Mouse (Mus musculus): ENCODE data around the gene Tmem170b. TPM values are rescaled to one million over a fixed set of nuclear protein-coding genes. Genes with fewer than 3 reads are reported as not detected.

Tmem170b gene
- 9.2 and 9.5 TPM in 2 replicates for polyA plus RNA-seq (2015; fragmentation: Nextera tagmentation; extraction: Ambion mirVana)

DNA sequence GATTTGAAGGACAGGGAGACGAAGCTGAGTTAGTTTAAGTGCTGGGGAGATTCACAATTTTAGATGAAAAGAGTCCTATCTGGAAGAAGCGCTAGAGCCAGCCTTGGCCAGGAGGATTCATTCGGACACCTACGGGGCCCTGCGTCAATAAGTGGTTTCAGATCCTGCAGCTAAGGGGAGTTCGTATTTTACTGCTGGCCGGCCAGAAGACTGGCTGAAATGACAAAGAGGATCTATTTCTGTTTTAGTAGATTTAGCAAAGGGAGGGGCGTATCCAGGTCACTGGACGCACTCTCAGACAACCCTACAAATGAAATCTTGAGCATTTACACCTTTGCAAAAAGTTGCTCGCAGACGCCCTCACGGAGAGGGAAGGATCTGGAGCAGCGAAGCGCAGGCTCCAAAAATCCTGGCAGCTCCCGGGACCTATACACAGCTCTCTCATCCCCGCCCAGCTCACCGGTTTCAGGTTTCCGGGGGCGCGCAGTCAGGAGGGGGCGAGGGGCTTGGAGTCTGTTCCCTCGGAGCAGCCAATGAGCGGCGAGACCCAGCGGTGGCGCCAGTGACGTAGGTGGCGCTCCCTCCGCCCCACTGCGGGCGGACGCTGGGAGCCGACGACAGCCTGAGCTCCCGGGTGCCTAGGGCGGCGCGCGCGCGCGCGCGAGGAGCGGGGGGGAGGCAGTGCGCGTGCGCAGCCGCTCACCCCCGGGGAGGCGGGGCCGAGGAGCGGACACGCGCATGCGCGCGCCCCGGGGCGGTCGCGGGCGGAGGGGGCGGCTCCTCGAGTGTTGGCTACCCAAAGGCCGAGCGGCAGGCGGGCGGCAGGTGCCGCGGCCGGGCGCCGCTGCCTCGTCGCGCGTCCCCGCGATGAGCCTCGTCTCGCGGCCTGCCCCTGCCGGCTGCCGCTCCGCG is at the start of gene Tmem170b:
Gene Tmem170b (plus strand): TSS at position 809 of the 912 bp plus-strand sequence.
- H3K4me1 ChIP-seq: no peaks in the 10 kb centered on the region
- peak within 1 kb of the TSS; percentile 76 for H3K4me2 ChIP-seq
- peak within 1 kb of the TSS; percentile 62; the same call in 1 of the 2 replicates for H3K9ac ChIP-seq
- peak within 1 kb of the TSS; percentile 90 for H3K4me3 ChIP-seq (replicated peaks)
- no peaks in the 10 kb centered on the region for H3K36me3 ChIP-seq
- ATAC-seq (ENCODE audit: insufficient read depth, low FRiP score, low read depth): peak; percentile 98
- WGBS: under 1% methylated on average over 66 of the region's 87 CpGs
- H3K9me3 ChIP-seq: no peaks in the 10 kb centered on the region
- H3K27me3 ChIP-seq (replicated peaks): no peaks in the 10 kb centered on the region
- H3K27ac ChIP-seq: peak within 1 kb of the TSS; percentile 90

DNA sequence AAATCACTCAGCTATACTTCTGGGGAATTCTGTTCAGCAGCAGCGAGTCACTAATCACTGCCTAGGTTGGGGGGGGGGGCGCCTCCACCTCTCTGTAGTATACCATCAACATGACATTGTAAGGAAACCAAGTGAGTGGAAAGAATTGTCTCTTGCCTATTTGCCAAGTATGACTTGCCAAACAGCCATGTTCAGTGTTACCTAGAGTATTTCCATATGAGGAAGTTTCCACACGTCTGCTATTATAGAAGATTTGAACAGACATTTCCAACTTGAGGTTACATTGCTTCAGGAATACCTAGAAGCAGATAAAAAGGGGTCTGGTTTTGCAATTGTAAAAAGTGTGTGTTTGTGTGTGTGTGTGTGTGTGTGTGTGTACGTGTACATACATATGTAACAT is 44.7 kb upstream of the Tmem170b start:
- no peak for ATAC-seq (ENCODE audit: insufficient read depth, low FRiP score, low read depth)
- Histone ChIP-seq H3K36me3 (no peaks in the 10 kb centered on the region), H3K4me3 (replicated peaks) (no peak overlapping the region), H3K27me3 (replicated peaks) (no peaks in the 10 kb centered on the region), H3K4me2 (no peak overlapping the region), H3K27ac (no peak overlapping the region), H3K9me3 (no peaks in the 10 kb centered on the region), H3K4me1 (no peaks in the 10 kb centered on the region), H3K9ac (no peak overlapping the region)
- WGBS: 83% methylated on average over 4 of the region's 4 CpGs

- 76% methylated on average over 3 of the region's 3 CpGs for WGBS
- H3K27ac ChIP-seq: no peak overlapping the region
- H3K9ac ChIP-seq: no peak overlapping the region
- no peak for ATAC-seq (ENCODE audit: insufficient read depth, low FRiP score, low read depth)
- no peak overlapping the region for H3K4me3 ChIP-seq (replicated peaks)
- H3K36me3 ChIP-seq: no peaks in the 10 kb centered on the region
- H3K4me1 ChIP-seq: no peaks in the 10 kb centered on the region
- H3K27me3 ChIP-seq (replicated peaks): no peaks in the 10 kb centered on the region
- H3K9me3 ChIP-seq: no peaks in the 10 kb centered on the region
- no peak overlapping the region for H3K4me2 ChIP-seq
Measured at GRCm38 (mm10) chr13:41568421-41568820, 37.3 kb upstream of the Tmem170b start.

GRCm38 (mm10) chr13:41568926-41569325 is 36.8 kb upstream of the Tmem170b start:
- WGBS: 72% methylated on average over 8 of the region's 8 CpGs
- Histone ChIP-seq H3K4me3 (replicated peaks) (no peak overlapping the region), H3K4me1 (no peaks in the 10 kb centered on the region), H3K9ac (no peak overlapping the region), H3K27me3 (replicated peaks) (no peaks in the 10 kb centered on the region), H3K9me3 (no peaks in the 10 kb centered on the region), H3K4me2 (no peak overlapping the region), H3K27ac (no peak overlapping the region), H3K36me3 (no peaks in the 10 kb centered on the region)
- ATAC-seq (ENCODE audit: insufficient read depth, low FRiP score, low read depth): no peak

DNA sequence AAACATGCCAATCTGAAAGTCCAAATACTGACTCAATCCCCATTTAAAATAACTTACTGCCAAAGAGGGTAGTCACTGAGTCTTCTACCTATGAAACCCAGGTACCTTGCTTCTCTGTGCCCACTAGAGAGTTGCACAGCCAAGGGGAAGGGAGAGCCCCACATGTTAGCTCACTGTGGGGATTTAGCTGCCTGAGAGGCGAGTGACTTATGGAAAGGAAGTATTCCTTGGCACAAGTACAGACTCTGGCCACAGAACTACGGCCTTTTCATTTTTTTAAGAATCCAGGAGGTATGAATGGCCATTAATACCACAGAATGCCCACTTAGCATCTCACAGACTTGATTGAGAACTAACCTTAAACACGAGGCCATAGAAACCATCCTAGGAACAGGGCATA is 35.9 kb upstream of the Tmem170b start:
- ATAC-seq (ENCODE audit: insufficient read depth, low FRiP score, low read depth): no peak
- H3K4me1 ChIP-seq: no peaks in the 10 kb centered on the region
- H3K27ac ChIP-seq: no peak overlapping the region
- no peak overlapping the region for H3K4me2 ChIP-seq
- H3K4me3 ChIP-seq (replicated peaks): no peak overlapping the region
- no peaks in the 10 kb centered on the region for H3K27me3 ChIP-seq (replicated peaks)
- 64% methylated on average over 3 of the region's 3 CpGs for WGBS
- no peaks in the 10 kb centered on the region for H3K36me3 ChIP-seq
- no peaks in the 10 kb centered on the region for H3K9me3 ChIP-seq
- H3K9ac ChIP-seq: no peak overlapping the region

- ATAC-seq (ENCODE audit: insufficient read depth, low FRiP score, low read depth): no peak
- WGBS: 48% methylated on average over 13 of the region's 13 CpGs
Measured at GRCm38 (mm10) chr13:41571368-41572350, 34.0 kb upstream of the Tmem170b start.

DNA sequence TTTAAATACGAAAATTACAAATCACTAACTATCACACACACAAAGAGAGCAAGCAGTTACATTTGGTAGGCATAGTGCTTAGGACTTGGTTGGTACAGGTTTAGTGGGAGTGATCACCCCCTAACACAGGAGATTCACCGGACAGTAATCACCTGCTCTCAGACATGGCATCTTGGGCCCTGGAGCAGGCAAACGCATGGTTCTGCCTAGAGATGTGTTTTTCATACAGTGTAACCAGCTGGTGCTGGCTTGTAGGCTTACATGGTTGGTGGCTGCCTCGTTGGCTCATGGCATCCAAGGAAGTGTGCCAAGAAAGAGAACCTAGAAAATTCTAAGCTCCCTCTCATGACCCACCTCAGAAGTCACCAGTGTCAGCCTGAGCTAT is 33.4 kb upstream of the Tmem170b start:
- 47% methylated on average over 4 of the region's 4 CpGs for WGBS
- Histone ChIP-seq H3K27me3 (replicated peaks) (no peaks in the 10 kb centered on the region), H3K9ac (no peak overlapping the region), H3K4me3 (replicated peaks) (no peak overlapping the region), H3K4me1 (no peaks in the 10 kb centered on the region), H3K9me3 (no peaks in the 10 kb centered on the region), H3K4me2 (no peak overlapping the region), H3K27ac (no peak overlapping the region), H3K36me3 (no peaks in the 10 kb centered on the region)
- ATAC-seq (ENCODE audit: insufficient read depth, low FRiP score, low read depth): no peak

More at GRCm38 (mm10) chr13:41571368-41572350, 34.0 kb upstream of the Tmem170b start:
- Histone ChIP-seq H3K27me3 (replicated peaks) (no peaks in the 10 kb centered on the region), H3K4me2 (no peak overlapping the region), H3K9me3 (no peaks in the 10 kb centered on the region), H3K4me1 (no peaks in the 10 kb centered on the region), H3K36me3 (no peaks in the 10 kb centered on the region), H3K9ac (no peak overlapping the region), H3K4me3 (replicated peaks) (no peak overlapping the region), H3K27ac (no peak overlapping the region)

DNA sequence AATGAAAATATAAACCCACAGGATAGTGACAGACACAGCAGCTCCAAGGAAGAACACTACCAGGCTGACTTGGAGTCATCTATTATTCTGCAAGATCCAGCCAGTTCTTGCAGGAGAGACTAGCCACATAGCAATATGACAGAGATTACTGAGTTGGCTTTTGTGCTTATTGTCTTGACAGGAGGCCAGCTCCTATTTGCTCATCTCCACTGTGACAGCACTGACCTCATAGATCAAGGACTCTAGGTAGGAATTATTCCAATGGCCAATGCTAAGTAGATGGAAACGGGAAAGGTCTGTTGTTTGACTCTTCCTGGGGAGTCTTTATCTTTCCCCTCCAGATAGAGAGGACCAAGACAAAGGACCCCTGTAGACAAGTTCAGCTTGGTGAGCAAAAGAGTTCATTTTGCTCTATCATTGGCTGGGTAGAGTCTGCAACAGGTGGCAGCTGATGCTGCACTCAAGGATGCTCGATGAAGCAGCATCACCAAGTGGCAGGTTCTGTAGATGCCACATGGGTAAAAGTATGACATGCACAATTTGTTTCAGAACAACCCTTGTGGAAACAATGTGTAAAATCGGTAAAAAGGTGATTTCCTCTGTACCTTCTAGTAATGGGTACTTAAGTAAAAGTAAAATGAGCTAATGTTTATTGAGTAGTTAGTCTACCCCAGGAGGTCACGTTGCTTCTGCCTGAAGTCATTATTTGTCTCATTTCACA is 32.4 kb upstream of the Tmem170b start:
- WGBS: 42% methylated on average over 4 of the region's 4 CpGs
- H3K4me1 ChIP-seq: no peaks in the 10 kb centered on the region
- H3K4me2 ChIP-seq: no peak overlapping the region
- no peaks in the 10 kb centered on the region for H3K27me3 ChIP-seq (replicated peaks)
- no peak overlapping the region for H3K4me3 ChIP-seq (replicated peaks)
- no peaks in the 10 kb centered on the region for H3K9me3 ChIP-seq
- no peak for ATAC-seq (ENCODE audit: insufficient read depth, low FRiP score, low read depth)
- H3K36me3 ChIP-seq: no peaks in the 10 kb centered on the region
- H3K27ac ChIP-seq: no peak overlapping the region
- no peak overlapping the region for H3K9ac ChIP-seq

DNA sequence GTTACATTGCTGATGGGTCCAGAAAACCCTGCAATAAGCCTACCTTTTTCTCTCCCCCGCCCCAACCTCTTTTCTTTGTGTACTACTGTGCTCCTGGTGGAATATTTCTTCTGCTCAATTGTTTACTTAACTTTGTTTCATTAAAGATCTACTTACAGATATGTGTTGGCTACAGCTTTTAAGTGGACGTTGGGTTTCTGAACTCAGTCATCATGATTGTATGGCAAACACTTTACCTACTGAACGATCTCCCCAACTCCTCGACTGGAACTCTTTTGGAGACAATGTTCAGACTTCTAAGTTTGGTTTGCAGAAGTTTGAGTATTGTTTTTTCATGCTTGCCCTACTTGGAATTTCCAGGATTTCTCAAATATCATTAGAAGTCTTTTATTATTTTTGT is 24.6 kb upstream of the Tmem170b start:
- no peak overlapping the region for H3K27ac ChIP-seq

DNA sequence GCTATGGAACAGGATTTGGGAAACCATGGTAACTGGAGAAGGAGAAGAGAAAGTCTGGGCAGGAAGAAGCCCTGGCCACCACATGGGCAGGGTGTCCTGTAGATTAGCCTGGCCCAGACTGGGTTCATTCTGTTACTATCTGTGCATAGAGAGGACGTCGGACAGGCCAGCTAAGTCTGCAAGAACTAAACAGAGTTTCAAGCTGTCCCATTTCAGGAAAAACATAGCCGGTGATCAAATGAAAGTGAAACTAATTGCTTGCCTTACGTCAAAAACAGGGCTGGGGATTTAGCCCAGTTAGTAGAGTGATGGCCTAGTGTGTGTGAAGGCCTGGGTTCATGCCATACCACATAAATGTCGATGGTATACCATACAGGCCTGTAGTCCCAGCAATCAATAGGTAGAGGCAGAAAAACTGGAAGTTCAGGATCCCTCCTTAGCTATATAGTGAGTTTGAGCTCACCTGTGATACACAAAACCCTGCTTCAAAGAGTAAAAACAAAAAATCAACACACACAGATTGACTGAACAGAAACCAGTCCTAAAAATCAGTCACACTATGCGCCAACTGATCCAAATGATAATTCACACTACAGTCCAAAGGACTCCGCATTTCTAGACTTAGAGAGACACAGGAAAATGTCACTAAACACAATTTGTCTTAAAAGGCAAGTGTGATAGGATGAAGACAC is 21.9 kb upstream of the Tmem170b start:
- H3K4me3 ChIP-seq (replicated peaks): no peak overlapping the region
- H3K9ac ChIP-seq: no peak overlapping the region
- H3K27me3 ChIP-seq (replicated peaks): no peaks in the 10 kb centered on the region
- H3K36me3 ChIP-seq: no peaks in the 10 kb centered on the region
- WGBS: 66% methylated on average over 7 of the region's 7 CpGs
- H3K4me1 ChIP-seq: no peaks in the 10 kb centered on the region
- no peak overlapping the region for H3K27ac ChIP-seq
- ATAC-seq (ENCODE audit: insufficient read depth, low FRiP score, low read depth): no peak
- no peak overlapping the region for H3K4me2 ChIP-seq
- H3K9me3 ChIP-seq: no peaks in the 10 kb centered on the region

More for the DNA sequence above, 24.6 kb upstream of the Tmem170b start:
- H3K36me3 ChIP-seq: no peaks in the 10 kb centered on the region
- H3K9ac ChIP-seq: no peak overlapping the region
- no peak overlapping the region for H3K4me2 ChIP-seq
- H3K9me3 ChIP-seq: no peaks in the 10 kb centered on the region
- H3K27me3 ChIP-seq (replicated peaks): no peaks in the 10 kb centered on the region
- H3K4me1 ChIP-seq: no peaks in the 10 kb centered on the region
- ATAC-seq (ENCODE audit: insufficient read depth, low FRiP score, low read depth): no peak
- 57% methylated on average over 4 of the region's 4 CpGs for WGBS
- H3K4me3 ChIP-seq (replicated peaks): no peak overlapping the region

- H3K9ac ChIP-seq: no peak overlapping the region
- H3K9me3 ChIP-seq: no peaks in the 10 kb centered on the region
- no peak overlapping the region for H3K4me3 ChIP-seq (replicated peaks)
- no peaks in the 10 kb centered on the region for H3K4me1 ChIP-seq
- 91% methylated on average over 3 of the region's 3 CpGs for WGBS
- ATAC-seq (ENCODE audit: insufficient read depth, low FRiP score, low read depth): no peak
- H3K4me2 ChIP-seq: no peak overlapping the region
- no peak overlapping the region for H3K27ac ChIP-seq
- no peaks in the 10 kb centered on the region for H3K27me3 ChIP-seq (replicated peaks)
- no peaks in the 10 kb centered on the region for H3K36me3 ChIP-seq
Measured at GRCm38 (mm10) chr13:41584358-41584680, 21.4 kb upstream of the Tmem170b start.

Data from stomach, embryonic 15.5 days (tissue).